Mouse (Mus musculus) CH12.LX (cell line): ENCODE data around the gene Fyco1. TPM values are rescaled to one million over a fixed set of nuclear protein-coding genes. Genes with fewer than 3 reads are reported as not detected.

Source experiments
- DNase-seq: peaks from one replicate; pipeline ENCODE4 v3.0.0-alpha.2; 2013; ENCODE audit errors: extremely low read depth
- H3K27ac ChIP-seq: 2 replicates; pipeline ENCODE4 v1.5.1; 2012; ENCODE audit warnings: low read depth, mild to moderate bottlenecking, control low read depth, moderate library complexity; ENCODE audit not compliant: insufficient read depth
- H3K27me3 ChIP-seq: replicated peaks from 2 replicates; pipeline ENCODE3; 2012; ENCODE audit warnings: inconsistent platforms
- H3K36me3 ChIP-seq, 2 experiments: replicated peaks in 1 of 2; 2 replicates each; pipeline versions ENCODE3 to v1.6.1; 2012; ENCODE audit warnings: inconsistent platforms in 1 of 2, low read length in 1 of 2, mild to moderate bottlenecking in 1 of 2, mixed read lengths in 1 of 2, moderate library complexity in 1 of 2; ENCODE audit not compliant: control insufficient read depth in 1 of 2, insufficient read depth in 1 of 2
- H3K4me1 ChIP-seq, 2 experiments: 2 replicates each; pipeline ENCODE4 v1.6.1; 2012; ENCODE audit warnings: inconsistent platforms in 1 of 2, moderate library complexity in 1 of 2; ENCODE audit not compliant: insufficient read depth in 2 of 2, control insufficient read depth in 1 of 2
- H3K4me2 ChIP-seq: 2 replicates; pipeline ENCODE4 v1.6.1; 2012; ENCODE audit warnings: low read depth, mild to moderate bottlenecking, control low read depth; ENCODE audit not compliant: poor library complexity, insufficient read depth, severe bottlenecking
- H3K4me3 ChIP-seq, 3 experiments: fragments of 150-350 bp in 1 of 3; sonication (generic) in 1 of 3; replicated peaks in 1 of 3; 2 replicates each; pipeline versions ENCODE3 to v1.5.1; 2011 to 2012; ENCODE audit warnings: low read depth in 2 of 3, low read length in 2 of 3, mild to moderate bottlenecking in 2 of 3, moderate library complexity in 2 of 3, control low read depth in 1 of 3, improper control_type of control experiment in 1 of 3, inconsistent platforms in 1 of 3, mixed read lengths in 1 of 3; ENCODE audit not compliant: poor library complexity in 1 of 3
- H3K79me2 ChIP-seq: replicated peaks from 2 replicates; pipeline ENCODE4 v1.6.1; 2012; ENCODE audit warnings: mild to moderate bottlenecking, moderate library complexity; ENCODE audit not compliant: control insufficient read depth, poor library complexity, insufficient read depth, severe bottlenecking; ENCODE audit errors: extremely low read depth
- H3K9ac ChIP-seq: 2 replicates; pipeline ENCODE4 v1.6.1; 2012; ENCODE audit warnings: low read depth, mild to moderate bottlenecking, control low read depth, moderate library complexity; ENCODE audit not compliant: insufficient read depth
- H3K9me3 ChIP-seq: replicated peaks from 2 replicates; pipeline ENCODE3; 2012; ENCODE audit warnings: low read length, inconsistent platforms, mixed read lengths
- BHLHE40 ChIP-seq: IDR thresholded peaks from 2 replicates; pipeline ENCODE4 v1.6.1; 2011; ENCODE audit warnings: mild to moderate bottlenecking, low read depth, low read length, improper control_type of control experiment
- CHD2 ChIP-seq: IDR thresholded peaks from 2 replicates; pipeline ENCODE4 v1.6.1; 2011; ENCODE audit warnings: low read length, improper control_type of control experiment
- CTCF ChIP-seq, 2 experiments: IDR thresholded peaks in 1 of 2; conservative IDR thresholded peaks in 1 of 2; 2 replicates each; pipeline ENCODE4 v1.5.1; 2011 to 2012; ENCODE audit warnings: low read depth in 2 of 2, low read length in 2 of 2, improper control_type of control experiment in 1 of 2, inconsistent platforms in 1 of 2, mild to moderate bottlenecking in 1 of 2, moderate library complexity in 1 of 2
- E2F4 ChIP-seq: IDR thresholded peaks from 2 replicates; pipeline ENCODE4 v1.6.1; 2011; ENCODE audit warnings: low read depth, low read length, improper control_type of control experiment; ENCODE audit not compliant: insufficient replicate concordance
- ELF1 ChIP-seq: IDR thresholded peaks from 2 replicates; pipeline ENCODE4 v1.6.1; 2014; ENCODE audit warnings: low read depth, mild to moderate bottlenecking, inconsistent platforms, low read length, improper control_type of control experiment
- EP300 ChIP-seq: IDR thresholded peaks from 2 replicates; pipeline ENCODE4 v1.6.1; 2011; ENCODE audit warnings: low read length, improper control_type of control experiment
- HCFC1 ChIP-seq: IDR thresholded peaks from 2 replicates; pipeline ENCODE4 v1.6.1; 2012; ENCODE audit warnings: low read depth, mild to moderate bottlenecking, inconsistent platforms, low read length, improper control_type of control experiment
- JUN ChIP-seq: IDR thresholded peaks from 2 replicates; pipeline ENCODE4 v1.6.1; 2011; ENCODE audit warnings: low read depth, mild to moderate bottlenecking, low read length, improper control_type of control experiment, moderate library complexity; ENCODE audit not compliant: insufficient read depth
- JUND ChIP-seq: conservative IDR thresholded peaks from 2 replicates; pipeline ENCODE4 v1.6.1; 2011; ENCODE audit warnings: low read depth, low read length, improper control_type of control experiment
- KAT2A ChIP-seq: IDR thresholded peaks from 2 replicates; pipeline ENCODE4 v1.6.1; 2012; ENCODE audit warnings: low read length, improper control_type of control experiment, inconsistent platforms; ENCODE audit not compliant: insufficient replicate concordance
- MAX ChIP-seq: IDR thresholded peaks from 2 replicates; pipeline ENCODE4 v1.6.1; 2011; ENCODE audit warnings: low read length, improper control_type of control experiment
- MAZ ChIP-seq: IDR thresholded peaks from 2 replicates; pipeline ENCODE4 v1.6.1; 2012; ENCODE audit warnings: low read depth, mild to moderate bottlenecking, inconsistent platforms, low read length, improper control_type of control experiment, moderate library complexity
- MEF2A ChIP-seq: IDR thresholded peaks from 2 replicates; pipeline ENCODE4 v1.6.1; 2014; ENCODE audit warnings: low read depth, mild to moderate bottlenecking, inconsistent platforms, low read length, improper control_type of control experiment, borderline replicate concordance
- MXI1 ChIP-seq: IDR thresholded peaks from 2 replicates; pipeline ENCODE4 v1.6.1; 2011; ENCODE audit warnings: mild to moderate bottlenecking, low read depth, low read length, improper control_type of control experiment
- MYC ChIP-seq: IDR thresholded peaks from 2 replicates; pipeline ENCODE4 v1.6.1; 2011; ENCODE audit warnings: low read depth, mild to moderate bottlenecking, improper control_type of control experiment, low read length
- NELFE ChIP-seq: IDR thresholded peaks from 2 replicates; pipeline ENCODE4 v1.6.1; 2011; ENCODE audit warnings: low read depth, low read length, improper control_type of control experiment
- NRF1 ChIP-seq: IDR thresholded peaks from 2 replicates; pipeline ENCODE4 v1.6.1; 2014; ENCODE audit warnings: low read depth, mild to moderate bottlenecking, inconsistent platforms, low read length, improper control_type of control experiment, moderate library complexity
- PAX5 ChIP-seq: IDR thresholded peaks from 2 replicates; pipeline ENCODE4 v1.6.1; 2012; ENCODE audit warnings: low read length, inconsistent platforms, mixed read lengths
- POLR2A ChIP-seq: IDR thresholded peaks from 2 replicates; pipeline ENCODE4 v1.6.1; 2011; ENCODE audit warnings: low read depth, mild to moderate bottlenecking, improper control_type of control experiment, low read length
- POLR2AphosphoS2 ChIP-seq: IDR thresholded peaks from 2 replicates; pipeline ENCODE4 v1.6.1; 2011; ENCODE audit warnings: low read depth, low read length, improper control_type of control experiment
- RAD21 ChIP-seq: IDR thresholded peaks from 2 replicates; pipeline ENCODE4 v1.6.1; 2011; ENCODE audit warnings: low read depth, mild to moderate bottlenecking, low read length, improper control_type of control experiment, moderate library complexity
- RCOR1 ChIP-seq: conservative IDR thresholded peaks from 2 replicates; pipeline ENCODE4 v1.6.1; 2012; ENCODE audit warnings: low read depth, mild to moderate bottlenecking, inconsistent platforms, low read length, improper control_type of control experiment
- SIN3A ChIP-seq: IDR thresholded peaks from 2 replicates; pipeline ENCODE4 v1.6.1; 2012; ENCODE audit warnings: low read length, improper control_type of control experiment, inconsistent platforms
- SMC3 ChIP-seq: IDR thresholded peaks from 2 replicates; pipeline ENCODE4 v1.6.1; 2011; ENCODE audit warnings: low read depth, low read length, improper control_type of control experiment
- TCF12 ChIP-seq: IDR thresholded peaks from 2 replicates; pipeline ENCODE4 v1.6.1; 2014; ENCODE audit warnings: low read depth, mild to moderate bottlenecking, inconsistent platforms, low read length, improper control_type of control experiment
- UBTF ChIP-seq: IDR thresholded peaks from 2 replicates; pipeline ENCODE4 v1.6.1; 2012; ENCODE audit warnings: low read depth, mild to moderate bottlenecking, inconsistent platforms, low read length, improper control_type of control experiment, moderate library complexity
- USF1 ChIP-seq: IDR thresholded peaks from 2 replicates; pipeline ENCODE4 v1.6.1; 2014; ENCODE audit warnings: low read depth, mild to moderate bottlenecking, inconsistent platforms, low read length, improper control_type of control experiment
- USF2 ChIP-seq: conservative IDR thresholded peaks from 2 replicates; pipeline ENCODE4 v1.6.1; 2011; ENCODE audit warnings: low read depth, low read length, improper control_type of control experiment
- ZC3H11A ChIP-seq: IDR thresholded peaks from 2 replicates; pipeline ENCODE4 v1.6.1; 2012; ENCODE audit warnings: low read depth, mild to moderate bottlenecking, inconsistent platforms, low read length, improper control_type of control experiment
- ZKSCAN1 ChIP-seq: IDR thresholded peaks from 2 replicates; pipeline ENCODE4 v1.6.1; 2012; ENCODE audit warnings: low read depth, inconsistent platforms, low read length, improper control_type of control experiment, borderline replicate concordance
- ZMIZ1 ChIP-seq: IDR thresholded peaks from 2 replicates; pipeline ENCODE4 v1.6.1; 2012; ENCODE audit warnings: low read depth, mild to moderate bottlenecking, inconsistent platforms, low read length, improper control_type of control experiment
- ZNF384 ChIP-seq: IDR thresholded peaks from 2 replicates; pipeline ENCODE4 v1.6.1; 2012; ENCODE audit warnings: low read depth, low read length, improper control_type of control experiment, inconsistent platforms
- dilution Hi-C: fragments of 300-500 bp; cut with MboI; formaldehyde crosslinking; loops from 2 replicates; pipeline ENCODE4 v1.14.3; 2020; ENCODE audit warnings: low sequenced_read_pairs; ENCODE audit not compliant: extremely low pct_unique_long_range_greater_than_20kb, extremely low pct_ligation_motif_present
- in situ Hi-C: fragments of 300-500 bp; cut with MboI; formaldehyde crosslinking; loops from 3 replicates; pipeline ENCODE4 v1.14.3; 2019; ENCODE audit warnings: low sequenced_read_pairs, low pct_ligation_motif_present, low pct_unique_long_range_greater_than_20kb, mixed read lengths
- polyA plus RNA-seq: library from polyadenylated mRNA; unstranded; fragments of >175 nt; gene quantifications from 2 replicates; pipeline ENCODE4 v1.2.1, GENCODE M21; 2012; ENCODE audit warnings: low read depth; ENCODE audit not compliant: insufficient read length
- total RNA-seq, 2 experiments: library from RNA; depleted of rRNA; stranded (reverse); fragments of 300-350 nt in 1 of 2; fragments of >200 nt in 1 of 2; gene quantifications; 2 replicates each; pipeline ENCODE4 v1.2.3; 2012 to 2014

Fyco1 gene
- total and polyA plus RNA-seq, 3 experiments, result 2.1 to 10.2 (median 6.0) TPM

DNA sequence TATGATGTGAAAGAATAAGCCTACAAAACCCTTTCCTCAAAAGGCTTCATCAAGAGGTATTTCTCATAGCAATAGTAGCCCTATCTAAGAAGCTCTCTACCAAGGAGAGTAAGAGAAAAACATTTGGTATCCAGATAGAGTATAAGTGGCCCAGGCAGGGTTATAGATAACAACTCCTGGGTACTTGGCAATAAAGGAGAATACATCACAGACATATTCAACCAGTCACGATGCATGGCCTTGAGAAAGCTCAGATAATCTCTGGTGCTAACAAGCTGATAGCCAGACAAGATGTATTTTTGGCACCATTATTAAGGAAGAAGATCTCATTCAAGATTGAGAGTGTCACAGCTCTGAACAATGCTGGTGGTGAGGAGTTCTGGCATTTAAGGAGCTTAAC, 5.2 kb downstream of the Fyco1 start:
- H3K4me1 ChIP-seq, result peaks cover 13 to 59% of the 10 kb centered on the region in 2 experiments
- peaks cover 42% of the 10 kb centered on the region for H3K79me2 ChIP-seq
- peak overlapping the region; percentile 74 for H3K27ac ChIP-seq
- dilution Hi-C loops (no loop called here), in situ Hi-C loops (no loop called here)
- H3K9me3 ChIP-seq, result no peaks in the 10 kb centered on the region
- H3K4me2 ChIP-seq, result 0 out of 2 replicates have a peak overlapping the region, but pooled peaks have one; percentile 9
- TF ChIP-seq TCF12 (no peak), CTCF (conservative IDR thresholded peaks at IDR 0.05 in 1 of 2, IDR thresholded peaks at IDR 0.05 in 1 of 2; ENCODE audit: low read depth in 2 of 2, low read length in 2 of 2) (no peak), ZNF384 (no peak), POLR2AphosphoS2 (no peak), JUN (no peak), POLR2A (no peak), MYC (no peak), SIN3A (no peak), ZMIZ1 (no peak), ZKSCAN1 (no peak), USF1 (no peak), HCFC1 (no peak)
- H3K36me3 ChIP-seq, result peaks cover 12 to 27% of the 10 kb centered on the region in 2 experiments
- no peaks in the 10 kb centered on the region for H3K27me3 ChIP-seq
- DNase-seq, result no peak
- H3K9ac ChIP-seq, result peak overlapping the region; percentile 86; the same call in 1 of the 2 replicates
- no peak overlapping the region for H3K4me3 ChIP-seq

DNA sequence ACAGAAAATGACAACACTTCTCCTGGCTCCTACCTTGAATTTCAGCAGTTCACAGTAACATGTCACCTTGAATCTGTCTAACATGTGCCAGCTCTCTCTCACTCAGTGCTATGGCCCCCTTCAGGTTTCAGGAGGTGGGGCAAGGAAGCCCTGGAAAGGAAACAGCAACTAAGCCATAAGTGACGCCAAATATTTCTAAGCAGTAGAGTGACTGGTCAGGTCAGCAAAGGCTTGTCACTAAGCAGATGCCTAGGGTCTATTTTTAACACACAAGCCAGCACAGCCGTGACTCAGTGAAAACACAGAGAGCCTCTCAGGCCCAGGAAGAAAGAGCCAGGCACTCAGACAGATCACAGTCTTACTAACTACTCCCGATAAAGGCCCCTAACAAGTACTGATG, 6.6 kb downstream of the Fyco1 start:
- Histone ChIP-seq H3K36me3 (peaks cover 24 to 41% of the 10 kb centered on the region in 2 experiments), H3K4me3 (no peak overlapping the region), H3K4me2 (peak overlapping the region; percentile 77), H3K27ac (peak overlapping the region; percentile 93), H3K4me1 (peaks cover 13 to 61% of the 10 kb centered on the region in 2 experiments), H3K9ac (peak overlapping the region; percentile 86), H3K79me2 (peaks cover 40% of the 10 kb centered on the region), H3K9me3 (no peaks in the 10 kb centered on the region), H3K27me3 (no peaks in the 10 kb centered on the region)
- dilution Hi-C loops (no loop called here), in situ Hi-C loops (no loop called here)
- DNase-seq, result peak; percentile 85
- no peak for TF ChIP-seq ZC3H11A
- peak; percentile 91 for TF ChIP-seq MXI1
- no peak for TF ChIP-seq E2F4
- TF ChIP-seq USF2, result no peak
- 0 out of 2 replicates have a peak, but pooled peaks have one; percentile 51 for TF ChIP-seq TCF12
- TF ChIP-seq RAD21, result peak; percentile 34
- TF ChIP-seq ZMIZ1, result no peak
- no peak for TF ChIP-seq PAX5
- TF ChIP-seq POLR2AphosphoS2, result no peak
- TF ChIP-seq MEF2A, result peak; percentile 97
- peak in 1 of 2 experiments; percentile 59; a peak in 3 of 4 replicates for TF ChIP-seq CTCF (conservative IDR thresholded peaks at IDR 0.05 in 1 of 2, IDR thresholded peaks at IDR 0.05 in 1 of 2; ENCODE audit: low read depth in 2 of 2, low read length in 2 of 2)
- no peak for TF ChIP-seq UBTF
- no peak for TF ChIP-seq RCOR1
- TF ChIP-seq EP300, result no peak; the same call in none of the 2 replicates
- peak; percentile 46; the same call in 1 of the 2 replicates for TF ChIP-seq NELFE
- peak; percentile 92 for TF ChIP-seq MAX
- 0 out of 2 replicates have a peak, but pooled peaks have one; percentile 45 for TF ChIP-seq MAZ
- no peak for TF ChIP-seq NRF1
- TF ChIP-seq CHD2, result no peak
- TF ChIP-seq SIN3A, result peak; percentile 72
- no peak for TF ChIP-seq ZKSCAN1
- no peak for TF ChIP-seq KAT2A
- TF ChIP-seq JUND, result no peak
- no peak for TF ChIP-seq ELF1
- peak; percentile 69 for TF ChIP-seq BHLHE40
- peak; percentile 96 for TF ChIP-seq MYC
- TF ChIP-seq SMC3, result peak; percentile 41
- TF ChIP-seq ZNF384, result no peak
